Mouse (Mus musculus): ENCODE measurements around the gene Sdk2. TPM values are rescaled to one million over a fixed set of nuclear protein-coding genes. Genes with fewer than 3 reads are reported as not detected.

Sdk2 gene
- polyA plus RNA-seq, 1 experiment from 2014 or later: 5.0 TPM

GRCm38 (mm10) chr11:113886299-113886698 lies 180.5 kb downstream of the Sdk2 start:
- Histone ChIP-seq H3K4me3 (ENCODE audit: low read depth, low read length) (no peak overlapping the region), H3K9ac (replicated peaks; ENCODE audit: low read depth, low read length) (no peak overlapping the region), H3K27ac (ENCODE audit: low read depth, low read length) (no peak overlapping the region), H3K4me1 (ENCODE audit: control insufficient read depth, insufficient read depth, low read length) (peaks cover 18% of the 10 kb centered on the region), H3K27me3 (ENCODE audit: control insufficient read depth, insufficient read depth, low read length) (no peaks in the 10 kb centered on the region), H3K36me3 (ENCODE audit: control insufficient read depth, insufficient read depth, low read length) (no peaks in the 10 kb centered on the region), H3K9me3 (ENCODE audit: control insufficient read depth, low read length) (no peaks in the 10 kb centered on the region), H3K4me2 (ENCODE audit: low read depth, low read length) (no peak overlapping the region)
- no peak for ATAC-seq (ENCODE audit: low read depth)
- 63% methylated on average over 7 of the region's 7 CpGs for WGBS

GRCm38 (mm10) chr11:113884962-113885361 lies 181.9 kb downstream of the Sdk2 start:
- Histone ChIP-seq H3K4me3 (ENCODE audit: low read depth, low read length) (no peak overlapping the region), H3K9ac (replicated peaks; ENCODE audit: low read depth, low read length) (no peak overlapping the region), H3K36me3 (ENCODE audit: control insufficient read depth, insufficient read depth, low read length) (no peaks in the 10 kb centered on the region), H3K27ac (ENCODE audit: low read depth, low read length) (no peak overlapping the region), H3K9me3 (ENCODE audit: control insufficient read depth, low read length) (no peaks in the 10 kb centered on the region), H3K4me1 (ENCODE audit: control insufficient read depth, insufficient read depth, low read length) (peaks cover 18% of the 10 kb centered on the region), H3K4me2 (ENCODE audit: low read depth, low read length) (no peak overlapping the region), H3K27me3 (ENCODE audit: control insufficient read depth, insufficient read depth, low read length) (no peaks in the 10 kb centered on the region)
- WGBS: 22% methylated on average over 11 of the region's 11 CpGs
- ATAC-seq (ENCODE audit: low read depth): peak; percentile 73; the same call in 1 of the 2 replicates

- H3K36me3 ChIP-seq (ENCODE audit: control insufficient read depth, insufficient read depth, low read length): no peaks in the 10 kb centered on the region
- H3K4me2 ChIP-seq (ENCODE audit: low read depth, low read length): no peak overlapping the region
- H3K27ac ChIP-seq (ENCODE audit: low read depth, low read length): no peak overlapping the region
- H3K4me1 ChIP-seq (ENCODE audit: control insufficient read depth, insufficient read depth, low read length): peaks cover 18% of the 10 kb centered on the region
- no peaks in the 10 kb centered on the region for H3K27me3 ChIP-seq (ENCODE audit: control insufficient read depth, insufficient read depth, low read length)
- H3K9ac ChIP-seq (replicated peaks; ENCODE audit: low read depth, low read length): no peak overlapping the region
- 74% methylated on average over 8 of the region's 8 CpGs for WGBS
- H3K9me3 ChIP-seq (ENCODE audit: control insufficient read depth, low read length): no peaks in the 10 kb centered on the region
- ATAC-seq (ENCODE audit: low read depth): no peak
- no peak overlapping the region for H3K4me3 ChIP-seq (ENCODE audit: low read depth, low read length)
These were observed 183.8 kb downstream of the Sdk2 start for GRCm38 (mm10) chr11:113883031-113883430.

GRCm38 (mm10) chr11:113881864-113882263 lies 185.0 kb downstream of the Sdk2 start:
- no peak for ATAC-seq (ENCODE audit: low read depth)
- H3K36me3 ChIP-seq (ENCODE audit: control insufficient read depth, insufficient read depth, low read length): no peaks in the 10 kb centered on the region
- no peaks in the 10 kb centered on the region for H3K9me3 ChIP-seq (ENCODE audit: control insufficient read depth, low read length)
- H3K4me1 ChIP-seq (ENCODE audit: control insufficient read depth, insufficient read depth, low read length): peaks cover 18% of the 10 kb centered on the region
- H3K9ac ChIP-seq (replicated peaks; ENCODE audit: low read depth, low read length): no peak overlapping the region
- H3K27ac ChIP-seq (ENCODE audit: low read depth, low read length): no peak overlapping the region
- no peak overlapping the region for H3K4me3 ChIP-seq (ENCODE audit: low read depth, low read length)
- no peak overlapping the region for H3K4me2 ChIP-seq (ENCODE audit: low read depth, low read length)
- H3K27me3 ChIP-seq (ENCODE audit: control insufficient read depth, insufficient read depth, low read length): no peaks in the 10 kb centered on the region
- 72% methylated on average over 6 of the region's 6 CpGs for WGBS

- H3K4me1 ChIP-seq (ENCODE audit: control insufficient read depth, insufficient read depth, low read length): no peaks in the 10 kb centered on the region
- no peaks in the 10 kb centered on the region for H3K9me3 ChIP-seq (ENCODE audit: control insufficient read depth, low read length)
- 92% methylated on average over 8 of the region's 8 CpGs for WGBS
- no peaks in the 10 kb centered on the region for H3K27me3 ChIP-seq (ENCODE audit: control insufficient read depth, insufficient read depth, low read length)
- no peak overlapping the region for H3K9ac ChIP-seq (replicated peaks; ENCODE audit: low read depth, low read length)
- H3K4me3 ChIP-seq (ENCODE audit: low read depth, low read length): no peak overlapping the region
- H3K27ac ChIP-seq (ENCODE audit: low read depth, low read length): no peak overlapping the region
- no peak overlapping the region for H3K4me2 ChIP-seq (ENCODE audit: low read depth, low read length)
- no peaks in the 10 kb centered on the region for H3K36me3 ChIP-seq (ENCODE audit: control insufficient read depth, insufficient read depth, low read length)
- no peak for ATAC-seq (ENCODE audit: low read depth)
These were observed 199.8 kb downstream of the Sdk2 start for GRCm38 (mm10) chr11:113867066-113867465.

- H3K9me3 ChIP-seq (ENCODE audit: control insufficient read depth, low read length): no peaks in the 10 kb centered on the region
- no peak overlapping the region for H3K9ac ChIP-seq (replicated peaks; ENCODE audit: low read depth, low read length)
- H3K27me3 ChIP-seq (ENCODE audit: control insufficient read depth, insufficient read depth, low read length): no peaks in the 10 kb centered on the region
- no peak overlapping the region for H3K4me3 ChIP-seq (ENCODE audit: low read depth, low read length)
- peak; percentile 68; the same call in 1 of the 2 replicates for ATAC-seq (ENCODE audit: low read depth)
- H3K36me3 ChIP-seq (ENCODE audit: control insufficient read depth, insufficient read depth, low read length): no peaks in the 10 kb centered on the region
- no peak overlapping the region for H3K27ac ChIP-seq (ENCODE audit: low read depth, low read length)
- no peak overlapping the region for H3K4me2 ChIP-seq (ENCODE audit: low read depth, low read length)
- WGBS: 36% methylated on average over 8 of the region's 8 CpGs
- no peaks in the 10 kb centered on the region for H3K4me1 ChIP-seq (ENCODE audit: control insufficient read depth, insufficient read depth, low read length)
These were observed 201.2 kb downstream of the Sdk2 start for GRCm38 (mm10) chr11:113865627-113866026.

- WGBS: 72% methylated on average over 5 of the region's 5 CpGs
- Histone ChIP-seq H3K4me3 (ENCODE audit: low read depth, low read length) (no peak overlapping the region), H3K9ac (replicated peaks; ENCODE audit: low read depth, low read length) (no peak overlapping the region), H3K4me2 (ENCODE audit: low read depth, low read length) (no peak overlapping the region), H3K27me3 (ENCODE audit: control insufficient read depth, insufficient read depth, low read length) (no peaks in the 10 kb centered on the region), H3K9me3 (ENCODE audit: control insufficient read depth, low read length) (no peaks in the 10 kb centered on the region), H3K36me3 (ENCODE audit: control insufficient read depth, insufficient read depth, low read length) (no peaks in the 10 kb centered on the region), H3K4me1 (ENCODE audit: control insufficient read depth, insufficient read depth, low read length) (no peaks in the 10 kb centered on the region), H3K27ac (ENCODE audit: low read depth, low read length) (no peak overlapping the region)
- ATAC-seq (ENCODE audit: low read depth): no peak
These were observed 203.4 kb downstream of the Sdk2 start for GRCm38 (mm10) chr11:113863408-113863807.

GRCm38 (mm10) chr11:113855661-113856060 lies 211.2 kb downstream of the Sdk2 start:
- Histone ChIP-seq H3K9me3 (ENCODE audit: control insufficient read depth, low read length) (no peaks in the 10 kb centered on the region), H3K4me2 (ENCODE audit: low read depth, low read length) (no peak overlapping the region), H3K27ac (ENCODE audit: low read depth, low read length) (no peak overlapping the region), H3K27me3 (ENCODE audit: control insufficient read depth, insufficient read depth, low read length) (no peaks in the 10 kb centered on the region), H3K4me1 (ENCODE audit: control insufficient read depth, insufficient read depth, low read length) (no peaks in the 10 kb centered on the region), H3K9ac (replicated peaks; ENCODE audit: low read depth, low read length) (no peak overlapping the region), H3K36me3 (ENCODE audit: control insufficient read depth, insufficient read depth, low read length) (no peaks in the 10 kb centered on the region), H3K4me3 (ENCODE audit: low read depth, low read length) (no peak overlapping the region)
- no peak for ATAC-seq (ENCODE audit: low read depth)
- WGBS: 87% methylated on average over 13 of the region's 13 CpGs

GRCm38 (mm10) chr11:113851750-113852149 lies 215.1 kb downstream of the Sdk2 start:
- Histone ChIP-seq H3K27ac (ENCODE audit: low read depth, low read length) (no peak overlapping the region), H3K27me3 (ENCODE audit: control insufficient read depth, insufficient read depth, low read length) (no peaks in the 10 kb centered on the region), H3K4me2 (ENCODE audit: low read depth, low read length) (no peak overlapping the region), H3K9ac (replicated peaks; ENCODE audit: low read depth, low read length) (no peak overlapping the region), H3K9me3 (ENCODE audit: control insufficient read depth, low read length) (no peaks in the 10 kb centered on the region), H3K4me1 (ENCODE audit: control insufficient read depth, insufficient read depth, low read length) (no peaks in the 10 kb centered on the region), H3K4me3 (ENCODE audit: low read depth, low read length) (no peak overlapping the region), H3K36me3 (ENCODE audit: control insufficient read depth, insufficient read depth, low read length) (no peaks in the 10 kb centered on the region)
- no peak for ATAC-seq (ENCODE audit: low read depth)
- 77% methylated on average over 8 of the region's 8 CpGs for WGBS

GRCm38 (mm10) chr11:113849322-113849721 lies 217.5 kb downstream of the Sdk2 start:
- Histone ChIP-seq H3K27ac (ENCODE audit: low read depth, low read length) (no peak overlapping the region), H3K9ac (replicated peaks; ENCODE audit: low read depth, low read length) (no peak overlapping the region), H3K4me1 (ENCODE audit: control insufficient read depth, insufficient read depth, low read length) (no peaks in the 10 kb centered on the region), H3K9me3 (ENCODE audit: control insufficient read depth, low read length) (no peaks in the 10 kb centered on the region), H3K4me2 (ENCODE audit: low read depth, low read length) (no peak overlapping the region), H3K36me3 (ENCODE audit: control insufficient read depth, insufficient read depth, low read length) (no peaks in the 10 kb centered on the region), H3K27me3 (ENCODE audit: control insufficient read depth, insufficient read depth, low read length) (no peaks in the 10 kb centered on the region), H3K4me3 (ENCODE audit: low read depth, low read length) (no peak overlapping the region)
- ATAC-seq (ENCODE audit: low read depth): no peak
- 62% methylated on average over 7 of the region's 7 CpGs for WGBS

Measured in neural tube, embryonic 14.5 days (tissue).